Mouse (Mus musculus): ENCODE data around the gene Metap1d.

The Metap1d gene

GRCm38 (mm10) chr2:71475760-71476159, 22.7 kb downstream of the Metap1d start:
- no peak for DNase-seq

- no peak for DNase-seq
Measured at GRCm38 (mm10) chr2:71477787-71478186, 24.7 kb downstream of the Metap1d start.

GRCm38 (mm10) chr2:71479917-71480316, 26.8 kb downstream of the Metap1d start:
- no peak for DNase-seq

GRCm38 (mm10) chr2:71481825-71482224, 28.7 kb downstream of the Metap1d start:
- DNase-seq = no peak

- no peak for DNase-seq
Measured at GRCm38 (mm10) chr2:71483046-71483716, 30.1 kb downstream of the Metap1d start.

- no peak for DNase-seq
Measured at GRCm38 (mm10) chr2:71483717-71484066, 30.6 kb downstream of the Metap1d start.

- no peak for DNase-seq
Measured at GRCm38 (mm10) chr2:71491295-71491694, 38.2 kb downstream of the Metap1d start.

- no peak for DNase-seq
Measured at GRCm38 (mm10) chr2:71493161-71493683, 40.1 kb downstream of the Metap1d start.

GRCm38 (mm10) chr2:71494503-71494902, 41.4 kb downstream of the Metap1d start:
- no peak for DNase-seq

- DNase-seq = no peak
Measured at GRCm38 (mm10) chr2:71494971-71495370, 41.9 kb downstream of the Metap1d start.

GRCm38 (mm10) chr2:71497175-71497574, 44.1 kb downstream of the Metap1d start:
- no peak for DNase-seq

GRCm38 (mm10) chr2:71499276-71500230, 46.5 kb downstream of the Metap1d start:
- peak in 1 of 2 experiments; percentile 3 for DNase-seq

- no peak for DNase-seq
Measured at GRCm38 (mm10) chr2:71504852-71505251, 51.8 kb downstream of the Metap1d start.

- DNase-seq = no peak
Measured at GRCm38 (mm10) chr2:71511209-71511608, 58.1 kb downstream of the Metap1d start.

- no peak for DNase-seq
Measured at GRCm38 (mm10) chr2:71512326-71512725, 59.2 kb downstream of the Metap1d start.

- DNase-seq = no peak
Measured at GRCm38 (mm10) chr2:71516995-71517394, 63.9 kb downstream of the Metap1d start.

GRCm38 (mm10) chr2:71517466-71518099, 64.5 kb downstream of the Metap1d start:
- no peak for DNase-seq

- no peak for DNase-seq
Measured at GRCm38 (mm10) chr2:71522871-71523270, 69.8 kb downstream of the Metap1d start.

- no peak for DNase-seq
Measured at GRCm38 (mm10) chr2:71523431-71523830, 70.4 kb downstream of the Metap1d start.

GRCm38 (mm10) chr2:71524763-71525162, 71.7 kb downstream of the Metap1d start:
- DNase-seq = no peak

- no peak for DNase-seq
Measured at GRCm38 (mm10) chr2:71526595-71527322, 73.7 kb downstream of the Metap1d start.

- no peak for DNase-seq
Measured at GRCm38 (mm10) chr2:71527323-71528013, 74.4 kb downstream of the Metap1d start.
